Mouse (Mus musculus) frontal cortex, postnatal 25 days (tissue): Measurements from ENCODE around the gene Ube2h.

Experiments used
- DNase-seq, 2 experiments: peaks; one replicate each; pipeline ENCODE4 v3.0.0; 2022; ENCODE audit warnings: low spot score in 2 of 2

Gene Ube2h

GRCm38 (mm10) chr6:30204383-30205179, 99.8 kb downstream of the Ube2h start:
- no peak for DNase-seq

GRCm38 (mm10) chr6:30196143-30196542, 108.2 kb downstream of the Ube2h start:
- no peak for DNase-seq

GRCm38 (mm10) chr6:30195656-30196055, 108.7 kb downstream of the Ube2h start:
- no peak for DNase-seq

GRCm38 (mm10) chr6:30183624-30184023, 120.7 kb downstream of the Ube2h start:
- DNase-seq = no peak

GRCm38 (mm10) chr6:30182038-30182437, 122.3 kb downstream of the Ube2h start:
- DNase-seq = no peak

- no peak for DNase-seq
Measured at GRCm38 (mm10) chr6:30180321-30180720, 124.0 kb downstream of the Ube2h start.

GRCm38 (mm10) chr6:30179046-30179445, 125.3 kb downstream of the Ube2h start:
- no peak for DNase-seq

GRCm38 (mm10) chr6:30178023-30178639, 126.2 kb downstream of the Ube2h start:
- DNase-seq = no peak

- DNase-seq = no peak
Measured at GRCm38 (mm10) chr6:30177305-30177704, 127.0 kb downstream of the Ube2h start.

- DNase-seq = no peak
Measured at GRCm38 (mm10) chr6:30176496-30176895, 127.8 kb downstream of the Ube2h start.

GRCm38 (mm10) chr6:30175918-30176421, 128.4 kb downstream of the Ube2h start:
- no peak for DNase-seq

- no peak for DNase-seq
Measured at GRCm38 (mm10) chr6:30175225-30175917, 129.0 kb downstream of the Ube2h start.

- DNase-seq = no peak
Measured at GRCm38 (mm10) chr6:30174461-30175224, 129.7 kb downstream of the Ube2h start.

GRCm38 (mm10) chr6:30173551-30174460, 130.5 kb downstream of the Ube2h start:
- DNase-seq = no peak

- DNase-seq = no peak
Measured at GRCm38 (mm10) chr6:30172820-30173550, 131.4 kb downstream of the Ube2h start.

- DNase-seq = no peak
Measured at GRCm38 (mm10) chr6:30172441-30172819, 131.9 kb downstream of the Ube2h start.

GRCm38 (mm10) chr6:30171967-30172366, 132.4 kb downstream of the Ube2h start:
- DNase-seq = no peak

- no peak for DNase-seq
Measured at GRCm38 (mm10) chr6:30171226-30171625, 133.1 kb downstream of the Ube2h start.

GRCm38 (mm10) chr6:30169148-30169547, 135.2 kb downstream of the Ube2h start:
- no peak for DNase-seq

GRCm38 (mm10) chr6:30168275-30168674, 136.1 kb downstream of the Ube2h start:
- no peak for DNase-seq
